Mouse (Mus musculus): Measurements from ENCODE around the gene Usp29. TPM values are rescaled to one million over a fixed set of nuclear protein-coding genes. Genes with fewer than 3 reads are reported as not detected.
"Not testable (repeated sequence)": the region's sequence is repeated elsewhere in the genome, so short reads cannot be mapped to it uniquely, and the experiment has no call there.

Usp29 gene
- total RNA-seq, 2 experiments from 2014 or later, result not detected

DNA sequence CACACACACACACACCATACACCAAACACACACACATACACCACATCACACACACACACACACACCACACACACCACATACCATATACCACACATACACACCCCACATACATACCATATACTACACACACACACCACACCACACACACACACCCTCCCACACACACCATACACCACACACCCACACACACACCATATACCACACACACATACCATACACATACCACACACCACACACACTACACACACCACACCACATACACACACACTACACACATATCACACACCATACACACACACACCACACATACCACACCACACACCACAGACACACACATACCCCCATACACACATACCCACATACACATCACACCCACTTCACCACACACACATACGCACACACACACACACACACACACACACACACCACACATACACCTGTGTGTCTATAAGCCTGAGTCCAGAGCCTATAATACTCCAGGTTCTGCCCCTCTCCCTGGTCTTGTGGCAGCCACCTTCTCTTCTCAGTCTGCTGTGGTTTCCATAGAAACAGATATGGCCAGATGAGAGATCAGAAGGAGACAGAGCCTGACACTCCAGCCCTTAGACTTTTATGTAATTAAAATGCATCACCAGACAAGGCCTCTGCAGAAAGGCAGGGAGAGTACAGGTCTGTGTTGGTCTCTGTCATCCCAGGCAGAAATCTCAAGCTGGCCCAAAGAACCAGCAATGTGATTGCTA is 188.9 kb downstream of the Usp29 start:
- no peak for ATAC-seq (replicated peaks; ENCODE audit: poor library complexity)

GRCm38 (mm10) chr7:6923515-6923914 is 193.1 kb downstream of the Usp29 start:
- ATAC-seq (replicated peaks; ENCODE audit: poor library complexity), result no peak

GRCm38 (mm10) chr7:6925926-6926730 is 195.8 kb downstream of the Usp29 start:
- ATAC-seq (replicated peaks; ENCODE audit: poor library complexity), result no peak

DNA sequence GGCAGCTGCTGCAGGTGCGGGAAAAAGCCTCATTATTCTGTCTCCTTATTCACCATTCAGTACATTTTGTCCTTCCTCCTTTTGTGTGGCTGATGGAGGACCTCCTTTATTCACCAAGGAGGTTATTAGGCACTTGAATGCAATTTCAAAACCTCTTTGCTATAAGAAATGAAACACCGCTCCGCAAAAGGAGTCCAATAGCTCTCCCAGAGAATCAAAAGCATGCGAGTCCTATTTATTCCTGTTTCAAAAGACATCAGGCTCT is 196.3 kb downstream of the Usp29 start:
- no peak for ATAC-seq (replicated peaks; ENCODE audit: poor library complexity)

GRCm38 (mm10) chr7:6929286-6929685 is 198.9 kb downstream of the Usp29 start:
- ATAC-seq (replicated peaks; ENCODE audit: poor library complexity), result no peak

DNA sequence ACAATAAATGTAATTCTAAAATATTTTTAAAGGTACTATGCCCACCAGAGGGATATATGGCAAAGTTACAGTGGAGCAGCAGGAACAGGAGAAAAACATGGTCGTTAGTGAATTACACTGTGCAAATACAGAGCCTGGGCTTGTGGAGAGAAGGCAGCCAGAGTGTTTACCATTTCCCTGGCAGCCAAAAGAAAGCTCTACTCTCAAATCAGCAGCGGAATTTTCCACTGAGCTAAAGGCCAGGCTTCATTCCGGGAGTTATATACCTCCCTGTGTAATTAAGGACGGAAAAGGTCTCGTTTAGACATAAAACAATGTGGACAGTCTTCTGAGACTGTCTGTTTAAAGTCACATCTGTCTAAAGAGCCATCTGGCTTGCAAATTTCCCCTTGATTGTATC is 204.4 kb downstream of the Usp29 start:
- no peak for ATAC-seq (replicated peaks; ENCODE audit: poor library complexity)

DNA sequence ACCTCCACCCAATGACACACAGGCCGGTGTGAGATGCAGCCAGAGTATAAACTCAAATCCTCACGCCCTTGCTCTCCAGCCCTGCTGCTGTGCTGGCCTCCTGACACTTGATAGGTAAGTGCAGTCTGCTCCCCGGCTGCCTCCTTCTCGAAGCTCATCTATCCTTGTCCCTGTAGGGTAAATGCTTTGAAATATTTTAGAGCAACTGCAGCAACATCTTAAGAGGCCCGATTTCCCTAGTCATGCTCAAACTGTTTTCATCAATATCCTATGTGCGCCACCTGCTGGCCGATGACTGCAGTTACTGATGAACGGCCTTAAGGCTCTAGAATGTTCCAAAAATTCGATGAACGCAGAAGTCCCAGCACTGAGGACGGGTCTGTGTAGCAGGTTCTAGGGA is 206.7 kb downstream of the Usp29 start:
- ATAC-seq (replicated peaks; ENCODE audit: poor library complexity), result peak; percentile 89

- peak; percentile 88 for ATAC-seq (replicated peaks; ENCODE audit: poor library complexity)
These were observed 210.4 kb downstream of the Usp29 start for GRCm38 (mm10) chr7:6940761-6941231.

DNA sequence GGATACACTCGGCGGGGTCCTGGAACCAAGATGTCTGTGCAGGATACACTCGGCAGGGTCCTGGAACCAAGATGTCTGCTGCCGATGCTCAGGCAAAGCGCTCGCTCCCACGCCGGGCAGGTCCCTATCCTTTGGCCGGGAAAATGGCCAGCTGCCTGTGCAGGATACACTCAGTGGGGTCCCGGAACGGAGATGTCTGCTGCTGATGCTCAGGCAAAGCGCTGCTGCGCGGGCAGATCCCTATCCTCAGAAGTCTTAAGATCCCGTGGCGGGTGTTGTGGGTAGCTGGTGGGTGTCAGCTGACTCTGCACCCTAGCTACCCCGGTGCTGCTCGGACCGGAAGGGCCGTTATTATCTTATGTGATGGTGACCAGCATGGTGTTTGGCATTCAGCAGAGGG is 217.7 kb downstream of the Usp29 start:
- ATAC-seq (replicated peaks; ENCODE audit: poor library complexity), result not testable (repeated sequence)

GRCm38 (mm10) chr7:6956576-6956975 is 226.2 kb downstream of the Usp29 start:
- ATAC-seq (replicated peaks; ENCODE audit: poor library complexity), result no peak

GRCm38 (mm10) chr7:6958574-6958973 is 228.2 kb downstream of the Usp29 start:
- no peak for ATAC-seq (replicated peaks; ENCODE audit: poor library complexity)

- ATAC-seq (replicated peaks; ENCODE audit: poor library complexity), result no peak
These were observed 243.2 kb downstream of the Usp29 start for GRCm38 (mm10) chr7:6973566-6973965.

GRCm38 (mm10) chr7:6976890-6977289 is 246.5 kb downstream of the Usp29 start:
- no peak for ATAC-seq (replicated peaks; ENCODE audit: poor library complexity)

DNA sequence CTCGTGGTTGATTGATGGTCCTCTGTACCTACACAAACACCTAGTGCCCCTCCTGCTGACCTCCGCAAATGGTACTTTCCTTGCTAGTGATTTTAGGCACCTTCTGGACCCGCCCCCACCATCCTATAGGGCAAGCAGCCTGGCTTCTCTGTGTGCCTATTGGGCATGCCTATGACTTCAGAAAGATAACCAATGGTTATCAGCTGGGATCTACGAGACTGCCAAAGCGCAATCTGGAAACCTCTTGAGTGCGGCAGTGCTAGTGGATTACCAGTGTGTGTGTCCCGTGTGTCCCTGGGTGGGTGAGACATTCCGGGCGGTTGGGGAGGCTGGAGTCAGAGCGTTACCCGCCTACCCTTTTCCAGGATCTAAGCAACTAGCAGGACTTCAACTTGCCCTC is 264.9 kb downstream of the Usp29 start, which contains the start of gene Aurkc:
TSS of gene Aurkc (plus strand) at position 50 of the 400 bp plus-strand sequence.
- not testable (repeated sequence) for ATAC-seq (replicated peaks; ENCODE audit: poor library complexity)

- not testable (repeated sequence) for ATAC-seq (replicated peaks; ENCODE audit: poor library complexity)
These were observed 268.5 kb downstream of the Usp29 start for GRCm38 (mm10) chr7:6998914-6999313.

DNA sequence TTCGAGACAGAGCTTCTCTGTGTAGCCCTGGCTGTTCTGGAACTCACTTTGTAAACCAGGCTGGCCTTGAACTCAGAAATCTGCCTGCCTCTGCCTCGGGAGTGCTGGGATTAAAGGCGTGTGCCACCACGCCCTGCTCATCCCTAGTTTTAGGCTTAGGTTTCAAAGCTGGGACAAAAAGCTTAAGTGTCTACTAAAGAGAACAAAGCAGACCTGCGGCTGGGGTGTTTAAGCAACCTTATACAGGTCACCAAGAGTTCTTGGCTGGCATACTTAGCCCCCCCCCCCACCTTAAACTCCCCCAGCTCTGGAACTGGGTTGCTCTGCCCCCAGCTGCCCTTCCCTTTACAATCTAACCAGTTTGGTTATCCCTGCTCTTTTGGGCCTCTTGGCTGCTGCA is 275.1 kb downstream of the Usp29 start:
- not testable (repeated sequence) for ATAC-seq (replicated peaks; ENCODE audit: poor library complexity)

Other genes starting within 250 kb of the Usp29 start
- gene Olfr5, start 243.6 kb upstream of the Usp29 start, total RNA-seq (2015), result not detected in 2 replicates
- gene Olfr5, start 243.6 kb upstream of the Usp29 start, total RNA-seq (2017), result not detected in 2 replicates
- not detected in 2 replicates for gene Olfr1347, start 230.8 kb upstream of the Usp29 start, total RNA-seq (2015)
- gene Olfr1347, start 230.8 kb upstream of the Usp29 start, total RNA-seq (2017), result not detected in 2 replicates
- gene Olfr1348, start 221.8 kb upstream of the Usp29 start, total RNA-seq (2015), result not detected in 2 replicates
- not detected in 2 replicates for gene Olfr1348, start 221.8 kb upstream of the Usp29 start, total RNA-seq (2017)
- not detected in 2 replicates for gene Olfr1349, start 207.6 kb upstream of the Usp29 start, total RNA-seq (2015)
- not detected in 2 replicates for gene Olfr1349, start 207.6 kb upstream of the Usp29 start, total RNA-seq (2017)
- gene Olfr1350, start 165.7 kb upstream of the Usp29 start, total RNA-seq (2015), result not detected in 2 replicates
- not detected in 2 replicates for gene Olfr1350, start 165.7 kb upstream of the Usp29 start, total RNA-seq (2017)
- not detected in 2 replicates for gene Zim1, start 34.1 kb upstream of the Usp29 start, total RNA-seq (2015)
- not detected in 2 replicates for gene Zim1, start 34.1 kb upstream of the Usp29 start, total RNA-seq (2017)
- not detected in 2 replicates for gene Peg3, start 147 bp upstream of the Usp29 start, total RNA-seq (2015)
- gene Peg3, start 147 bp upstream of the Usp29 start, total RNA-seq (2017), result not detected in 2 replicates